Mouse (Mus musculus) limb, embryonic 12.5 days (tissue): ENCODE data around the gene Sgta. TPM values are rescaled to one million over a fixed set of nuclear protein-coding genes. Genes with fewer than 3 reads are reported as not detected.

Experiments used
- ATAC-seq: fragments of 200-750 bp; cut with Nextera tagmentation; 2 replicates; pipeline ENCODE4 v1.8.0; 2017; ENCODE audit warnings: low read depth, moderate TSS enrichment; ENCODE audit not compliant: insufficient number of reproducible peaks, insufficient read depth, low FRiP score, low TSS enrichment
- H3K27ac ChIP-seq: fragments of 300-500 bp; sonication (generic); 2 replicates; pipeline ENCODE4 v1.5.1; 2016; ENCODE audit warnings: mild to moderate bottlenecking, moderate library complexity
- H3K27me3 ChIP-seq: fragments of 300-500 bp; sonication (generic); 2 replicates; pipeline ENCODE4 v1.6.1; 2016; ENCODE audit warnings: mild to moderate bottlenecking, moderate library complexity
- H3K36me3 ChIP-seq: fragments of 300-500 bp; sonication (generic); 2 replicates; pipeline ENCODE4 v1.6.1; 2016; ENCODE audit warnings: mild to moderate bottlenecking, moderate library complexity
- H3K4me1 ChIP-seq: fragments of 300-500 bp; sonication (generic); replicated peaks from 2 replicates; pipeline ENCODE4 v1.6.1; 2016
- H3K4me2 ChIP-seq: fragments of 300-500 bp; sonication (generic); 2 replicates; pipeline ENCODE4 v1.6.1; 2016; ENCODE audit warnings: mild to moderate bottlenecking, moderate library complexity
- H3K4me3 ChIP-seq: fragments of 300-500 bp; sonication (generic); replicated peaks from 2 replicates; pipeline ENCODE4 v1.5.1; 2016; ENCODE audit warnings: mild to moderate bottlenecking
- H3K9ac ChIP-seq: fragments of 300-500 bp; sonication (generic); replicated peaks from 2 replicates; pipeline ENCODE4 v1.6.1; 2016; ENCODE audit warnings: mild to moderate bottlenecking, moderate library complexity
- H3K9me3 ChIP-seq: fragments of 300-500 bp; sonication (generic); 2 replicates; pipeline ENCODE4 v1.6.1; 2016; ENCODE audit warnings: mild to moderate bottlenecking, moderate library complexity
- WGBS: fragments of 180-500 bp; shearing (Covaris S2); methylation state at CpG from one replicate; pipeline ENCODE4 v1.1.7; 2016; 5-methylcytosine and 5-hydroxymethylcytosine counted together
- polyA plus RNA-seq: library from polyadenylated mRNA; unstranded; fragments of >200 nt; fragmentation: Nextera tagmentation; extraction: Ambion mirVana; gene quantifications from 2 replicates; pipeline ENCODE4 v1.2.1, GENCODE M21; 2016

The Sgta gene
- 225 and 235 TPM in 2 replicates for polyA plus RNA-seq

- H3K4me2 ChIP-seq = peak within 1 kb of the TSS; percentile 78
- under 1% methylated on average over 48 of the region's 48 CpGs for WGBS
- H3K4me3 ChIP-seq = peak within 1 kb of the TSS; percentile 76
- H3K36me3 ChIP-seq = peaks cover 17% of the 10 kb centered on the region
- H3K4me1 ChIP-seq = peaks cover 20% of the 10 kb centered on the region
- peak within 1 kb of the TSS; percentile 79 for H3K9ac ChIP-seq
- ATAC-seq = peak; percentile 91
- H3K27me3 ChIP-seq = no peaks in the 10 kb centered on the region
- no peaks in the 10 kb centered on the region for H3K9me3 ChIP-seq
- 0 out of 2 replicates have a peak within 1 kb of the TSS, but pooled peaks have one; percentile 19 for H3K27ac ChIP-seq
Observed at GRCm38 (mm10) chr10:81059603-81060543, at the start of gene Sgta. Sgta (minus strand) TSS chr10:81060181.

DNA sequence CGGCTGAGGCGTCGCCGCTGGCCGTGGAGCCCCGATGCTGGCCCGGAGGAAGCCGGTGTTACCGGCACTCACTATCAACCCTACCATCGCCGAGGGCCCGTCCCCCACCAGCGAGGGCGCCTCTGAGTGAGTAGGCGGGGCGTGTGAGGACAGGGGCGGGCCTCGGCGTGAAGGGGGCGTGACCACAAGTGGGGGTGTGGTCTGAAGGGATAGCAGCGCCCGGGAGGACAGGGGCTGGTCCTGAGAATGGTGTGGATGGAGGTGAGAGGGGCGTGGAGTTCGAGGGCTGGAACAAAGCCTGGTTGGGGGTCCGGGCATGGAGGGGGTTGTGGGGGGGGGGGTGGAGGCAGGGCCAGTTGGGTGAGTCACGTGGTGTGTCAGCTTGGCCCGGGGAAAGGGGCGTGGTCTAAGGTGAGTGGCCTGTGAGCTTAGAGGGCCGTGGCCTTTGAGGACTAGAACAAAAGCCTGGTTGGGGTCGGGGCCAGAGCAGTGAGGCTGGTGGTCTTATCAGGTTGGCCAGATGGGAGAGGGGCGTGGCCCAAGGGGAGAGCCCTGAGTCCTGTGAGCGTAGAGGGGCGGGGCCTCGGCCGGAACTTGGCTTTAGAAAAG is 46.2 kb upstream of the Sgta start:
- Histone ChIP-seq H3K4me1 (peaks cover 21% of the 10 kb centered on the region), H3K9ac (peak overlapping the region; percentile 95)
- 2% methylated on average over 35 of the region's 35 CpGs for WGBS

DNA sequence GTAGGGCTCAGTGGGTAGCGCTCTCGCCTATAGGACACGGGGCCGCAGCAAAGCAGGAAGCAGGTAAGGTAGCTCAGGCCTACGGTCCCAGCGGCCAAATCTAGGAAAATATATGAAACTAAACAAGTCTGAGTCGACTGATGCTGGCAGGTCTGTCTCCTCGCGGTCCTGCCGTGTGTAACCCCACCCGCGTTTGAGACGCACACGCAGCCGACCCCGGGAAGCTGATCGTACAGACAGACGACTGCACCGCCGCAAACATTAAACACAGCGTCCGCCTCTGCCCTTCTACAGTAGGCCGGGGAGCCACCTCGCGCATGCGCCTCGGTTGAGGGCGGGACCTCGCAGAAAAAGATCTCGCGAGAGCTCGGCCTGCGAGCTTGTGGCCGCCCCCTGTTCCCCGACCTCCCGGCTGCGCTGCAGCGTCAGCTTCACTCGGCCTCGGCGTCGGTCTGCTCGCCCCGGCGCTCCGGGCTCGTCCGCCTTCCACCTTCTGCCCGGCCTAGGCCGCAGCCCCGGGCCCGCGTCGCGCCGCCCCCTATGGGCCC is 45.7 kb upstream of the Sgta start, which contains the start of gene Map2k2:
Map2k2 (plus strand) TSS at position 351 of the 548 bp plus-strand sequence.
- ATAC-seq = peak; percentile 85
- H3K9ac ChIP-seq = peak within 1 kb of the TSS; percentile 95
- WGBS = under 1% methylated on average over 56 of the region's 56 CpGs

More for the DNA sequence above, 46.2 kb upstream of the Sgta start:
- no peaks in the 10 kb centered on the region for H3K9me3 ChIP-seq
- H3K4me3 ChIP-seq = peak overlapping the region; percentile 94
- ATAC-seq = peak; percentile 82
- H3K27ac ChIP-seq = peak overlapping the region; percentile 99
- H3K36me3 ChIP-seq = peaks cover 37% of the 10 kb centered on the region
- peak overlapping the region; percentile 63 for H3K4me2 ChIP-seq
- no peaks in the 10 kb centered on the region for H3K27me3 ChIP-seq

DNA sequence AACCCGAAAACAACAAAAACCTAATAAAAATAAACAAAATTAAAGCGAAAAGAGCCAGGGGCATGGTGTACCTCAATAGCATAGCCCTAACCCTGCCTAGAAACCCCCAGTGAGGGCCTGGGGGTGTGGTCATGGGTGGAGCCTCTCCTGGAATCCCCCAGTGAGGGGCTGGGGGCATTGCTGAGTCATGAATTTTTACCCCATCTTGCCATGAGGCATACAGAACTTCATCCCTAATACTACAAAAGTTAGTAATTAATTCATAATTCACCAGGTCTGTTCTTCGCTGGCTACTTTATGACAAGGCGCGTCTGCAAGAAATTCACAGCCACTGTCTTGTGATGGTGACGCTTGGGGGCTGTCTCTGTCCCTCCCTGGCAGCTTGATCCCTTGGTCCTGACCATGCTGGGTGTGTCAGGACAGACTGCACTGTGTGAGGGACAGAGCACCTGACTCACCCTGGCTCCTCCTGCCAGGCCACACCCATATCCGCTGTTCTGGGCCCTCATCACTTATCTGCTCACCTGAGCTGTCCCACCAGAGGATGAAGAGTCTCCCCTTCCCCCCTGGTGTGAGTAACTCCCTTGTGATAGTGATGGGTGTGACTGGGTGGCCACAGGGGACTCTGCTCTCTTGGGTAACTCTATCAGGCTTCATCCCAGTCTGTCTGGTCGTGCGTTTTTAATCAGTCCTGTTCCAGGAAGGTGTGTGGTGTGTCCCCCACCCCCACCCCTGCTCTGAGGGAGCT is 35.1 kb upstream of the Sgta start:
- no peak overlapping the region for H3K9ac ChIP-seq
- H3K4me1 ChIP-seq = no peaks in the 10 kb centered on the region
- no peak for ATAC-seq
- no peak overlapping the region for H3K4me2 ChIP-seq
- peaks cover 7% of the 10 kb centered on the region; the same call in 1 of the 2 replicates for H3K27me3 ChIP-seq
- H3K36me3 ChIP-seq = no peaks in the 10 kb centered on the region
- no peak overlapping the region for H3K27ac ChIP-seq
- H3K9me3 ChIP-seq = peaks cover 3% of the 10 kb centered on the region; the same call in 1 of the 2 replicates
- WGBS = 57% methylated on average over 9 of the region's 9 CpGs
- H3K4me3 ChIP-seq = no peak overlapping the region

More for the DNA sequence above, 45.7 kb upstream of the Sgta start, which contains the start of gene Map2k2:
- peak within 1 kb of the TSS; percentile 94 for H3K4me3 ChIP-seq
- no peaks in the 10 kb centered on the region for H3K27me3 ChIP-seq
- H3K27ac ChIP-seq = peak within 1 kb of the TSS; percentile 99
- H3K4me1 ChIP-seq = peaks cover 21% of the 10 kb centered on the region
- no peaks in the 10 kb centered on the region for H3K9me3 ChIP-seq
- peaks cover 31% of the 10 kb centered on the region for H3K36me3 ChIP-seq
- peak within 1 kb of the TSS; percentile 63 for H3K4me2 ChIP-seq

DNA sequence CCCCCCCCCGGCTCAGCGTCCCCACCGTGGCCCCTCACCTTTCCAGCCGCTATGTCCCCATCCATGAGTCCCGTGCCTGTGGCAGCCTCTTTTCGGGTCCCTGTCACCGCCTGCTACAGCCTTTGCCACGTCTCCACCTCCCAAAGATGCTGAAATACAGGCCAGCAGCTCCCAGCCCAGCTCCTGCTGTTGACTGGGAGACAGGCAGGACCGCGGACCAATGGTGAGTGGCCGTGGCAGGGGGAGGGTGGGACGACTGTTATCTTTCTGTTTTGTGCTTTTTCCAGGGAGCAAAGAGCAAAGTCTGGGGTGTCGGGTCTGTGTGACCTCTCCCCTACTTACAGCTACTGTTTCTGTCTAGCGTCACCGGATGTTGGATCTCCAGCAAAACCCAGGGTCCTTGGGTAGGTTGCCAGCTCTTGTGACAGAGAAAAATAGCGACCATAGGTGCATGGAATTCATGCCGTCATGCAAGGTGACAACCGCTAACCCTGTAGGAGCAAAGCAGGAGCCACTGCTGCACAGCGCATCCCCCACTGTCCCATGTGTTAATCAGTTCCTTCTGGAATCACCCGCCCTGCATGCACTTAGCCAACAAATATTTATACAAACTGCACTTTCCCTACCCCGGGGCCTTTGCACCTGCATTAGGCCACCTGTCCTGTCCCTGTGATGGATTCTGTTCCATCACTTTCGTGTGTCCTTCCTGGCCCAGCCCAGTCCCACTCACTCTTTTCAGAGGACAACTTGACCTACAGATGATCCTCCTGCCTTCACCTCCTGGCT is 32.7 kb upstream of the Sgta start:
- Histone ChIP-seq H3K4me2 (no peak overlapping the region), H3K4me1 (peaks cover 7% of the 10 kb centered on the region), H3K27me3 (peaks cover 7% of the 10 kb centered on the region; the same call in 1 of the 2 replicates), H3K9ac (no peak overlapping the region), H3K27ac (no peak overlapping the region), H3K4me3 (no peak overlapping the region), H3K36me3 (no peaks in the 10 kb centered on the region), H3K9me3 (peaks cover 3% of the 10 kb centered on the region; the same call in 1 of the 2 replicates)
- 59% methylated on average over 22 of the region's 22 CpGs for WGBS
- ATAC-seq = no peak

GRCm38 (mm10) chr10:81090621-81091020 is 30.6 kb upstream of the Sgta start:
- H3K4me1 ChIP-seq = peaks cover 7% of the 10 kb centered on the region
- H3K9me3 ChIP-seq = no peaks in the 10 kb centered on the region
- peaks cover 7% of the 10 kb centered on the region; the same call in 1 of the 2 replicates for H3K27me3 ChIP-seq
- no peak for ATAC-seq
- no peaks in the 10 kb centered on the region for H3K36me3 ChIP-seq
- H3K4me2 ChIP-seq = no peak overlapping the region
- no peak overlapping the region for H3K4me3 ChIP-seq
- 72% methylated on average over 7 of the region's 7 CpGs for WGBS
- no peak overlapping the region for H3K27ac ChIP-seq
- no peak overlapping the region for H3K9ac ChIP-seq

GRCm38 (mm10) chr10:81089216-81089615 is 29.2 kb upstream of the Sgta start:
- no peak overlapping the region for H3K27ac ChIP-seq
- ATAC-seq = no peak
- no peak overlapping the region for H3K4me3 ChIP-seq
- H3K27me3 ChIP-seq = peaks cover 7% of the 10 kb centered on the region; the same call in 1 of the 2 replicates
- H3K4me2 ChIP-seq = no peak overlapping the region
- no peaks in the 10 kb centered on the region for H3K36me3 ChIP-seq
- peaks cover 7% of the 10 kb centered on the region for H3K4me1 ChIP-seq
- 54% methylated on average over 2 of the region's 2 CpGs for WGBS
- H3K9ac ChIP-seq = peak overlapping the region; percentile 4; the same call in 1 of the 2 replicates
- no peaks in the 10 kb centered on the region for H3K9me3 ChIP-seq

DNA sequence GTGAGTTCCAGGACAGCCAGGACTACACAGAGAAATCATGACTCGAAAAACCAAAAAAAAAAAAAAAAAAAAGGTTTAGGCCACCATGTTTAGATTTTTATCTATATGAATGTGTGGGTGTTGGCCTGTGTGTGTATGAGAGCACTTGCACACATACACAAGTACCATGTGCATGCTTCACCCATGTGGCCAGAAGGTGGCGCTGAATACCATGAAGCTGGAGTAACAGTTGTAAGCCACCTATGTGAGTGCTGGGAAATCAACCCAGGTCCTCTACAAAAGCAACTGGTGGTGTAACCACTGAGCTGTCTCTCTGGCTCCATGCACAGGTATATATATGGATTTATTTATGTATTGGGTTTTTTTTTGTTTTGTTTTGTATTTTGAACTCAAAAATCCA is 27.0 kb upstream of the Sgta start:
- no peak for ATAC-seq
- Histone ChIP-seq H3K4me3 (no peak overlapping the region), H3K9ac (no peak overlapping the region), H3K4me1 (peaks cover 7% of the 10 kb centered on the region), H3K4me2 (no peak overlapping the region), H3K27me3 (no peaks in the 10 kb centered on the region; the same call in 1 of the 2 replicates), H3K36me3 (peaks cover 15% of the 10 kb centered on the region), H3K27ac (no peak overlapping the region), H3K9me3 (no peaks in the 10 kb centered on the region)
- 53% methylated on average over 2 of the region's 2 CpGs for WGBS

DNA sequence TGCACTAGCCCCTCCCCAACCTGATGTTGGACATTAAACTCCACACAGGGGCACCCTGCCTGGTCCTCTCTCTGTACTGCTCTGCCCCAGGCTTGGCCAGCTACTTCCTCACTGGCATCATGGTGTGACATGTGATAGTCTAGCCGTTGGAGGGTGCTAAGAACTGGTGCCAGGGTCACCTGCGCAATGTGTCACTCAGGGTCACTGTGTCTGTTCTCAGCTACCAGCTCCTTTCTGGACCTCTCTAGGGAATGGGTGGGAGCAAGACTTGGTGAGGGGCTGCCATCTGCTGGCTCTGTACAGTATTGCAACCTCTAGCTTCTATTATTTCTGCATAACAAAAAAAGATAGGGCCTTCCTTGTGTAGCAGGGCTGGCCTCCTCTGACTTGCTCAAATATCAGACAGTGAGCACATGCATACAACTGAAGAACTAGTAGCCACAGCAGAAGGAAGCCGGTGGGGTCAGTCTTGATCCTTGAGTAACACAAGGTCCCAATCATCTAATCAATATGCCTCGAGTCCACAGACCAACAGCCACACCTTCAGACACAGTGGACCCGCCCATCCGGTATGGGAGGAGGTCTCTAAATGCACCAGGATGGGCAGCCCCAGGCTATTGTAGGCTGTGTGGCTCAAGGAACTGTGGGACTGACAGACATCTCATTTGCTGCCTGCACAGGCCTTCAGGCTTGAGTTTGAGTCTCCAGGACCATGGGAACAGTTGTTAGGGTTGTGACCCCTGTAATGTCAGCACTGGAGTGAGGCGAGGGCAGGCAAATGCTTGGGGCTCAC is 22.4 kb upstream of the Sgta start:
- H3K36me3 ChIP-seq = peaks cover 62% of the 10 kb centered on the region
- no peak overlapping the region for H3K9ac ChIP-seq
- 83% methylated on average over 7 of the region's 7 CpGs for WGBS
- H3K27ac ChIP-seq = no peak overlapping the region
- no peaks in the 10 kb centered on the region for H3K9me3 ChIP-seq
- H3K27me3 ChIP-seq = no peaks in the 10 kb centered on the region
- H3K4me1 ChIP-seq = no peaks in the 10 kb centered on the region
- no peak overlapping the region for H3K4me2 ChIP-seq
- H3K4me3 ChIP-seq = no peak overlapping the region
- 0 out of 2 replicates have a peak, but pooled peaks have one; percentile 14 for ATAC-seq
